Mouse (Mus musculus) E14TG2a.4 (cell line): ENCODE results near the gene H2afy.
A peak's percentile ranks its signal among the peaks of the same experiment; 100 is the strongest.

Source experiments
- H3K27me3 ChIP-seq: 2 replicates; pipeline ENCODE4 v1.6.1; 2014; ENCODE audit warnings: low read length, control low read depth; ENCODE audit not compliant: insufficient read depth
- H3K36me3 ChIP-seq: 2 replicates; pipeline ENCODE4 v1.6.1; 2014; ENCODE audit warnings: low read length, control low read depth; ENCODE audit not compliant: insufficient read depth
- H3K4me1 ChIP-seq: replicated peaks from 2 replicates; pipeline ENCODE4 v1.6.1; 2014; ENCODE audit warnings: low read depth, low read length, control low read depth
- H3K4me3 ChIP-seq: replicated peaks from 2 replicates; pipeline ENCODE4 v1.5.1; 2014; ENCODE audit warnings: mild to moderate bottlenecking, low read length
- H3K9me3 ChIP-seq: 2 replicates; pipeline ENCODE4 v1.6.1; 2014; ENCODE audit warnings: low read length, control low read depth
- CTCF ChIP-seq: conservative IDR thresholded peaks from 2 replicates; pipeline ENCODE4 v1.5.1; 2014; ENCODE audit warnings: low read length
- NANOG ChIP-seq: IDR thresholded peaks from 2 replicates; pipeline ENCODE4 v1.6.1; 2014; ENCODE audit warnings: borderline replicate concordance, low read length, mixed read lengths
- POU5F1 ChIP-seq: IDR thresholded peaks from 2 replicates; pipeline ENCODE4 v1.6.1; 2014; ENCODE audit warnings: low read length, borderline replicate concordance

H2afy gene

GRCm38 (mm10) chr13:56081656-56082055, 54.5 kb downstream of the H2afy start:
- no peaks in the 10 kb centered on the region for H3K27me3 ChIP-seq
- peaks cover 24% of the 10 kb centered on the region; the same call in 1 of the 2 replicates for H3K4me1 ChIP-seq
- H3K4me3 ChIP-seq = no peak overlapping the region
- no peak for TF ChIP-seq CTCF
- TF ChIP-seq POU5F1 = no peak
- TF ChIP-seq NANOG = no peak
- peaks cover 97% of the 10 kb centered on the region for H3K36me3 ChIP-seq
- H3K9me3 ChIP-seq = no peaks in the 10 kb centered on the region

- H3K4me1 ChIP-seq = peaks cover 42% of the 10 kb centered on the region
Measured at GRCm38 (mm10) chr13:56079616-56080015, 56.5 kb downstream of the H2afy start.

GRCm38 (mm10) chr13:56078724-56079262, 57.4 kb downstream of the H2afy start:
- Histone ChIP-seq H3K4me1 (peaks cover 37% of the 10 kb centered on the region), H3K36me3 (peaks cover 98% of the 10 kb centered on the region), H3K9me3 (no peaks in the 10 kb centered on the region), H3K4me3 (no peak overlapping the region), H3K27me3 (no peaks in the 10 kb centered on the region)
- TF ChIP-seq CTCF = no peak
- no peak for TF ChIP-seq POU5F1
- no peak for TF ChIP-seq NANOG

More at GRCm38 (mm10) chr13:56079616-56080015, 56.5 kb downstream of the H2afy start:
- H3K4me3 ChIP-seq = no peak overlapping the region
- no peaks in the 10 kb centered on the region for H3K27me3 ChIP-seq
- peaks cover 98% of the 10 kb centered on the region for H3K36me3 ChIP-seq
- TF ChIP-seq CTCF (no peak), NANOG (no peak), POU5F1 (no peak)
- no peaks in the 10 kb centered on the region for H3K9me3 ChIP-seq

GRCm38 (mm10) chr13:56075930-56076329, 60.2 kb downstream of the H2afy start:
- TF ChIP-seq CTCF (no peak), NANOG (no peak), POU5F1 (no peak)
- Histone ChIP-seq H3K27me3 (no peaks in the 10 kb centered on the region), H3K36me3 (peaks cover 98% of the 10 kb centered on the region), H3K4me3 (no peak overlapping the region), H3K9me3 (no peaks in the 10 kb centered on the region), H3K4me1 (peaks cover 26% of the 10 kb centered on the region)

- Histone ChIP-seq H3K4me1 (peaks cover 34% of the 10 kb centered on the region), H3K9me3 (no peaks in the 10 kb centered on the region), H3K27me3 (no peaks in the 10 kb centered on the region; the same call in 1 of the 2 replicates), H3K4me3 (no peak overlapping the region), H3K36me3 (peaks cover 71% of the 10 kb centered on the region)
- TF ChIP-seq POU5F1 = no peak
- no peak for TF ChIP-seq CTCF
- no peak for TF ChIP-seq NANOG
Measured at GRCm38 (mm10) chr13:56073186-56073585, 63.0 kb downstream of the H2afy start.

GRCm38 (mm10) chr13:56072268-56072607, 63.9 kb downstream of the H2afy start:
- peaks cover 6% of the 10 kb centered on the region for H3K27me3 ChIP-seq
- peaks cover 62% of the 10 kb centered on the region for H3K36me3 ChIP-seq
- H3K4me1 ChIP-seq = peaks cover 31% of the 10 kb centered on the region
- no peaks in the 10 kb centered on the region for H3K9me3 ChIP-seq
- H3K4me3 ChIP-seq = no peak overlapping the region
- TF ChIP-seq NANOG (no peak), POU5F1 (no peak), CTCF (peak; percentile 43; the same call in 1 of the 2 replicates)

- Histone ChIP-seq H3K9me3 (no peaks in the 10 kb centered on the region), H3K27me3 (peaks cover 12% of the 10 kb centered on the region), H3K4me1 (peaks cover 30% of the 10 kb centered on the region), H3K4me3 (no peak overlapping the region), H3K36me3 (peaks cover 56% of the 10 kb centered on the region)
- no peak for TF ChIP-seq NANOG
- TF ChIP-seq CTCF = no peak; the same call in 1 of the 2 replicates
- TF ChIP-seq POU5F1 = no peak
Measured at GRCm38 (mm10) chr13:56071586-56072267, 64.4 kb downstream of the H2afy start.

GRCm38 (mm10) chr13:56069643-56070042, 66.5 kb downstream of the H2afy start:
- Histone ChIP-seq H3K27me3 (peaks cover 31% of the 10 kb centered on the region), H3K9me3 (no peaks in the 10 kb centered on the region), H3K4me1 (peaks cover 22% of the 10 kb centered on the region; the same call in 1 of the 2 replicates), H3K4me3 (no peak overlapping the region), H3K36me3 (peaks cover 36% of the 10 kb centered on the region)
- no peak for TF ChIP-seq CTCF
- TF ChIP-seq POU5F1 = no peak
- no peak for TF ChIP-seq NANOG
